Mouse (Mus musculus): ENCODE data around the gene Rhag. TPM values are rescaled to one million over a fixed set of nuclear protein-coding genes. Genes with fewer than 3 reads are reported as not detected.
A peak's percentile ranks its signal among the peaks of the same experiment; 100 is the strongest.

Gene Rhag
- polyA plus RNA-seq, 1 experiment from 2014 or later = 0.06 TPM

GRCm38 (mm10) chr17:40879924-40880691 lies 69.2 kb downstream of the Rhag start, which contains the start of gene 9130008F23Rik:
9130008F23Rik (minus strand) TSS chr17:40880559.
- Histone ChIP-seq H3K4me3 (peak within 1 kb of the TSS; percentile 52), H3K27me3 (no peaks in the 10 kb centered on the region), H3K4me1 (peaks cover 9% of the 10 kb centered on the region; the same call in 1 of the 2 replicates), H3K36me3 (ENCODE audit: poor library complexity, severe bottlenecking) (no peaks in the 10 kb centered on the region), H3K9ac (peak within 1 kb of the TSS; percentile 63), H3K4me2 (peak within 1 kb of the TSS; percentile 92), H3K9me3 (replicated peaks) (no peaks in the 10 kb centered on the region), H3K27ac (no peak within 1 kb of the TSS)
- ATAC-seq = peak; percentile 83
- under 1% methylated on average over 40 of the region's 40 CpGs for WGBS

GRCm38 (mm10) chr17:40882172-40882571 lies 71.2 kb downstream of the Rhag start:
- ATAC-seq = no peak
- H3K4me3 ChIP-seq = no peak overlapping the region
- H3K36me3 ChIP-seq (ENCODE audit: poor library complexity, severe bottlenecking) = no peaks in the 10 kb centered on the region
- no peak overlapping the region for H3K27ac ChIP-seq
- WGBS = 87% methylated on average over 6 of the region's 6 CpGs
- no peaks in the 10 kb centered on the region for H3K9me3 ChIP-seq (replicated peaks)
- H3K27me3 ChIP-seq = no peaks in the 10 kb centered on the region
- no peak overlapping the region for H3K9ac ChIP-seq
- H3K4me2 ChIP-seq = no peak overlapping the region
- peaks cover 9% of the 10 kb centered on the region; the same call in 1 of the 2 replicates for H3K4me1 ChIP-seq

GRCm38 (mm10) chr17:40885155-40885554 lies 74.2 kb downstream of the Rhag start:
- Histone ChIP-seq H3K9me3 (replicated peaks) (no peaks in the 10 kb centered on the region), H3K4me1 (peaks cover 5% of the 10 kb centered on the region; the same call in 1 of the 2 replicates), H3K27ac (no peak overlapping the region), H3K4me3 (no peak overlapping the region), H3K27me3 (no peaks in the 10 kb centered on the region), H3K4me2 (no peak overlapping the region), H3K36me3 (ENCODE audit: poor library complexity, severe bottlenecking) (no peaks in the 10 kb centered on the region), H3K9ac (no peak overlapping the region)
- no peak for ATAC-seq
- 82% methylated on average over 4 of the region's 4 CpGs for WGBS

GRCm38 (mm10) chr17:40887849-40888536 lies 77.1 kb downstream of the Rhag start:
- WGBS = 79% methylated on average over 4 of the region's 4 CpGs
- ATAC-seq = no peak
- H3K9me3 ChIP-seq (replicated peaks) = no peaks in the 10 kb centered on the region
- no peak overlapping the region for H3K9ac ChIP-seq
- no peak overlapping the region for H3K4me3 ChIP-seq
- H3K27me3 ChIP-seq = no peaks in the 10 kb centered on the region
- H3K4me2 ChIP-seq = no peak overlapping the region
- H3K4me1 ChIP-seq = no peaks in the 10 kb centered on the region
- H3K27ac ChIP-seq = no peak overlapping the region
- H3K36me3 ChIP-seq (ENCODE audit: poor library complexity, severe bottlenecking) = no peaks in the 10 kb centered on the region

Other genes starting within 250 kb of the Rhag start
- not detected in 2 replicates for gene Esp6, start 249.6 kb upstream of the Rhag start, polyA plus RNA-seq (2015; fragmentation: Nextera tagmentation; extraction: Ambion mirVana)
- not detected in 2 replicates for gene Esp4, start 212.5 kb upstream of the Rhag start, polyA plus RNA-seq (2015; fragmentation: Nextera tagmentation; extraction: Ambion mirVana)
- not detected in 2 replicates for gene Esp3, start 179.1 kb upstream of the Rhag start, polyA plus RNA-seq (2015; fragmentation: Nextera tagmentation; extraction: Ambion mirVana)
- gene Esp1, start 84.0 kb upstream of the Rhag start, polyA plus RNA-seq (2015; fragmentation: Nextera tagmentation; extraction: Ambion mirVana) = not detected in 2 replicates
- not detected in 2 replicates for gene Crisp2, start 4.1 kb upstream of the Rhag start, polyA plus RNA-seq (2015; fragmentation: Nextera tagmentation; extraction: Ambion mirVana)
- 0.37 and 0.81 TPM in 2 replicates for gene 9130008F23Rik, start 69.4 kb downstream of the Rhag start, polyA plus RNA-seq (2015; fragmentation: Nextera tagmentation; extraction: Ambion mirVana)
- gene Glyatl3, start 103.2 kb downstream of the Rhag start, polyA plus RNA-seq (2015; fragmentation: Nextera tagmentation; extraction: Ambion mirVana) = not detected in 2 replicates
- 19.1 and 23.3 TPM in 2 replicates for gene Mut, start 123.6 kb downstream of the Rhag start, polyA plus RNA-seq (2015; fragmentation: Nextera tagmentation; extraction: Ambion mirVana)
- 29.5 and 29.6 TPM in 2 replicates for gene Cenpq, start 123.9 kb downstream of the Rhag start, polyA plus RNA-seq (2015; fragmentation: Nextera tagmentation; extraction: Ambion mirVana)

All from forebrain, embryonic 13.5 days (tissue).